Mouse (Mus musculus) urinary bladder, postnatal 0 days (tissue): ENCODE results near the gene 2210016L21Rik. TPM values are rescaled to one million over a fixed set of nuclear protein-coding genes. Genes with fewer than 3 reads are reported as not detected.

ENCODE experiments used
- polyA plus RNA-seq: library from polyadenylated mRNA; unstranded; fragments of >200 nt; fragmentation: Nextera tagmentation; extraction: Ambion mirVana; gene quantifications from 2 replicates; pipeline ENCODE4 v1.2.1, GENCODE M21; 2015

2210016L21Rik gene
- polyA plus RNA-seq = 37.9 and 47.7 TPM in 2 replicates

GRCm38 (mm10) chr5:114942074-114942765 is at the start of gene 2210016L21Rik:
Gene 2210016L21Rik, plus strand, starts transcription at chr5:114942158.

DNA sequence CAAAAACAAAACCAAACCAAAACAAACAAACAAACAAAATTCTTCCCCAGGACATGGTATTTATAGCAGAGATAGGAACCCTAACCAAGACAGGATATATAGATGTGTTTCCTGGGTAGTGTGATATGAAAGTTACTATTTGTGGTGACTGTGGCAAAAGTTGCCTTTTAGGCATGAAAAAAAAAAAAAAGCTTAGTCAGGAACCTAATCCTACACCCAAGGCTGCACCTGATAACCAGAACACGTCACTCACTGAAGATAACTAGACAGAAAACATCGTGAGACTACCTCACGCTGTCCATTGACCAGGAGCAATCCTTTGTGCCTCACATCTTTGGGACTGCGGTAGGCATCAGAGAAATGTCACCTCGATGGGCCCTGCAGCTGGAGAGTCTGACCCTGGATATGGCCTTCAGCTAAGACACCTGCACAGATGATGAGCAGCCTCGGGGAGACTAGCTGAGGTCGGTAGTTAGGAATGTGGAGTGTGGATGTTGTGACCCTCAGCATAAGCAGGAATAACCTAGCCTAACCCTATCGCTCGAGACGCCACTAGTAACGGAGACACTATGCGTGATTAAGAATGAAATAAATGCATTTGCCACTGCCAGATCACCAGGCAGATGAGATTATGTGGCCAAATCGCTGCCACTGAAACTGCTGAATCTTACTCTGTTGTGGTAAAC is 45.1 kb upstream of the 2210016L21Rik start, which contains the start of gene Oasl2:
Gene Oasl2 (plus strand): TSS at position 249 of the 686 bp plus-strand sequence.

DNA sequence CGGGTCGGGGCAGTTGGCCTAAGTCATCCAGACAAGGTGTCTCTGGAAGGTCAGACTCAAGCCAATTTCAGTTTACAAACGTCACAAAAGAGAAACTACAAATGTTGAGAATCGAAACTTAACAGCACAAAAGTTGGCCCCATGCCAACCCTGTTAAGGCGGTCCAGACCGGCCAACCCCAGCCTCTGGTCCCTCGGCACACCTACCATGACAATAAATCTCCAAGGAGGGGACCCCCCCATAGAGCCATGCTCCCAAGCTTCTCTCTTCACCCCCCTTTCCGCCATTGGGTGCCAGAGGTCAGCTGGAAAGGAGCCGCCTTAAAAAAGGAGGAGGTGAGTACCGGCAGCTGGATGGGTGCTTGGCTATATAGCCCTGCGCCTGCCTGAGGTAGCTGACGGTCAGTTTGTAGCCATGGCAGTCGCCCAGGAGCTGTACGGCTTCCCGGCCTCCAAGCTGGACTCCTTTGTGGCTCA is 18.9 kb upstream of the 2210016L21Rik start, which contains the start of gene Oasl1:
Gene Oasl1 (plus strand): TSS at position 243 of the 476 bp plus-strand sequence.

GRCm38 (mm10) chr5:114970824-114971227 is 28.9 kb downstream of the 2210016L21Rik start, which contains the start of gene Hnf1a:
Gene Hnf1a, minus strand, starts transcription at chr5:114971094.

Other genes starting within 250 kb of the 2210016L21Rik start
- 5.2 and 6.0 TPM in 2 replicates for gene Tchp, start 234.4 kb upstream of the 2210016L21Rik start, polyA plus RNA-seq
- gene Ankrd13a, start 167.5 kb upstream of the 2210016L21Rik start, polyA plus RNA-seq = 34.1 and 37.7 TPM in 2 replicates
- gene Git2, start 166.6 kb upstream of the 2210016L21Rik start, polyA plus RNA-seq = 20.5 and 21.3 TPM in 2 replicates
- gene 1500011B03Rik, start 118.7 kb upstream of the 2210016L21Rik start, polyA plus RNA-seq = 76.9 and 78.8 TPM in 2 replicates
- not detected in 2 replicates for gene 4930519G04Rik, start 88.5 kb upstream of the 2210016L21Rik start, polyA plus RNA-seq
- gene Gm9936, start 83.5 kb upstream of the 2210016L21Rik start, polyA plus RNA-seq = 0.05 TPM in 1 of 2 replicates, not detected in the other
- gene Oasl2, start 45.2 kb upstream of the 2210016L21Rik start, polyA plus RNA-seq = 12.3 and 19.8 TPM in 2 replicates
- 1.3 and 1.9 TPM in 2 replicates for gene Oasl1, start 18.9 kb upstream of the 2210016L21Rik start, polyA plus RNA-seq
- gene Hnf1a, start 28.9 kb downstream of the 2210016L21Rik start, polyA plus RNA-seq = 0.12 and 0.17 TPM in 2 replicates
- 18.3 and 20.3 TPM in 2 replicates for gene Sppl3, start 69.0 kb downstream of the 2210016L21Rik start, polyA plus RNA-seq
- gene Gm10401, start 156.1 kb downstream of the 2210016L21Rik start, polyA plus RNA-seq = 29.1 and 29.8 TPM in 2 replicates
- gene Acads, start 177.2 kb downstream of the 2210016L21Rik start, polyA plus RNA-seq = 57.0 and 62.5 TPM in 2 replicates
- gene Unc119b, start 192.8 kb downstream of the 2210016L21Rik start, polyA plus RNA-seq = 15.0 and 15.1 TPM in 2 replicates
- 41.6 and 47.0 TPM in 2 replicates for gene Mlec, start 216.0 kb downstream of the 2210016L21Rik start, polyA plus RNA-seq